Mouse (Mus musculus) CH12.LX (cell line): ENCODE results near the gene Rpl3. TPM values are rescaled to one million over a fixed set of nuclear protein-coding genes. Genes with fewer than 3 reads are reported as not detected.

Experiments
- DNase-seq: peaks from one replicate; pipeline ENCODE4 v3.0.0-alpha.2; 2013; ENCODE audit errors: extremely low read depth
- H3K27ac ChIP-seq: 2 replicates; pipeline ENCODE4 v1.5.1; 2012; ENCODE audit warnings: low read depth, mild to moderate bottlenecking, control low read depth, moderate library complexity; ENCODE audit not compliant: insufficient read depth
- H3K27me3 ChIP-seq: replicated peaks from 2 replicates; pipeline ENCODE3; 2012; ENCODE audit warnings: inconsistent platforms
- H3K36me3 ChIP-seq, 2 experiments: replicated peaks in 1 of 2; 2 replicates each; pipeline versions ENCODE3 to v1.6.1; 2012; ENCODE audit warnings: inconsistent platforms in 1 of 2, low read length in 1 of 2, mild to moderate bottlenecking in 1 of 2, mixed read lengths in 1 of 2, moderate library complexity in 1 of 2; ENCODE audit not compliant: control insufficient read depth in 1 of 2, insufficient read depth in 1 of 2
- H3K4me1 ChIP-seq, 2 experiments: 2 replicates each; pipeline ENCODE4 v1.6.1; 2012; ENCODE audit warnings: inconsistent platforms in 1 of 2, moderate library complexity in 1 of 2; ENCODE audit not compliant: insufficient read depth in 2 of 2, control insufficient read depth in 1 of 2
- H3K4me2 ChIP-seq: 2 replicates; pipeline ENCODE4 v1.6.1; 2012; ENCODE audit warnings: low read depth, mild to moderate bottlenecking, control low read depth; ENCODE audit not compliant: poor library complexity, insufficient read depth, severe bottlenecking
- H3K4me3 ChIP-seq, 3 experiments: fragments of 150-350 bp in 1 of 3; sonication (generic) in 1 of 3; replicated peaks in 1 of 3; 2 replicates each; pipeline versions ENCODE3 to v1.5.1; 2011 to 2012; ENCODE audit warnings: low read depth in 2 of 3, low read length in 2 of 3, mild to moderate bottlenecking in 2 of 3, moderate library complexity in 2 of 3, control low read depth in 1 of 3, improper control_type of control experiment in 1 of 3, inconsistent platforms in 1 of 3, mixed read lengths in 1 of 3; ENCODE audit not compliant: poor library complexity in 1 of 3
- H3K79me2 ChIP-seq: replicated peaks from 2 replicates; pipeline ENCODE4 v1.6.1; 2012; ENCODE audit warnings: mild to moderate bottlenecking, moderate library complexity; ENCODE audit not compliant: control insufficient read depth, poor library complexity, insufficient read depth, severe bottlenecking; ENCODE audit errors: extremely low read depth
- H3K9ac ChIP-seq: 2 replicates; pipeline ENCODE4 v1.6.1; 2012; ENCODE audit warnings: low read depth, mild to moderate bottlenecking, control low read depth, moderate library complexity; ENCODE audit not compliant: insufficient read depth
- H3K9me3 ChIP-seq: replicated peaks from 2 replicates; pipeline ENCODE3; 2012; ENCODE audit warnings: low read length, inconsistent platforms, mixed read lengths
- CHD2 ChIP-seq: IDR thresholded peaks from 2 replicates; pipeline ENCODE4 v1.6.1; 2011; ENCODE audit warnings: low read length, improper control_type of control experiment
- CTCF ChIP-seq, 2 experiments: IDR thresholded peaks in 1 of 2; conservative IDR thresholded peaks in 1 of 2; 2 replicates each; pipeline ENCODE4 v1.5.1; 2011 to 2012; ENCODE audit warnings: low read depth in 2 of 2, low read length in 2 of 2, improper control_type of control experiment in 1 of 2, inconsistent platforms in 1 of 2, mild to moderate bottlenecking in 1 of 2, moderate library complexity in 1 of 2
- ETS1 ChIP-seq: conservative IDR thresholded peaks from 2 replicates; pipeline ENCODE4 v1.6.1; 2012; ENCODE audit warnings: low read depth, mild to moderate bottlenecking, inconsistent platforms, low read length, improper control_type of control experiment, moderate library complexity
- GABPA ChIP-seq: IDR thresholded peaks from 2 replicates; pipeline ENCODE4 v1.6.1; 2012; ENCODE audit warnings: low read depth, low read length, improper control_type of control experiment, inconsistent platforms; ENCODE audit not compliant: insufficient replicate concordance
- HCFC1 ChIP-seq: IDR thresholded peaks from 2 replicates; pipeline ENCODE4 v1.6.1; 2012; ENCODE audit warnings: low read depth, mild to moderate bottlenecking, inconsistent platforms, low read length, improper control_type of control experiment
- IRF4 ChIP-seq: IDR thresholded peaks from 2 replicates; pipeline ENCODE4 v1.6.1; 2014; ENCODE audit warnings: low read depth, mild to moderate bottlenecking, inconsistent platforms, low read length, improper control_type of control experiment
- JUND ChIP-seq: conservative IDR thresholded peaks from 2 replicates; pipeline ENCODE4 v1.6.1; 2011; ENCODE audit warnings: low read depth, low read length, improper control_type of control experiment
- KAT2A ChIP-seq: IDR thresholded peaks from 2 replicates; pipeline ENCODE4 v1.6.1; 2012; ENCODE audit warnings: low read length, improper control_type of control experiment, inconsistent platforms; ENCODE audit not compliant: insufficient replicate concordance
- MAFK ChIP-seq: IDR thresholded peaks from 2 replicates; pipeline ENCODE4 v1.6.1; 2011; ENCODE audit warnings: low read length, improper control_type of control experiment; ENCODE audit not compliant: insufficient replicate concordance
- MAX ChIP-seq: IDR thresholded peaks from 2 replicates; pipeline ENCODE4 v1.6.1; 2011; ENCODE audit warnings: low read length, improper control_type of control experiment
- MXI1 ChIP-seq: IDR thresholded peaks from 2 replicates; pipeline ENCODE4 v1.6.1; 2011; ENCODE audit warnings: mild to moderate bottlenecking, low read depth, low read length, improper control_type of control experiment
- MYC ChIP-seq: IDR thresholded peaks from 2 replicates; pipeline ENCODE4 v1.6.1; 2011; ENCODE audit warnings: low read depth, mild to moderate bottlenecking, improper control_type of control experiment, low read length
- NELFE ChIP-seq: IDR thresholded peaks from 2 replicates; pipeline ENCODE4 v1.6.1; 2011; ENCODE audit warnings: low read depth, low read length, improper control_type of control experiment
- NRF1 ChIP-seq: IDR thresholded peaks from 2 replicates; pipeline ENCODE4 v1.6.1; 2014; ENCODE audit warnings: low read depth, mild to moderate bottlenecking, inconsistent platforms, low read length, improper control_type of control experiment, moderate library complexity
- PAX5 ChIP-seq: IDR thresholded peaks from 2 replicates; pipeline ENCODE4 v1.6.1; 2012; ENCODE audit warnings: low read length, inconsistent platforms, mixed read lengths
- POLR2A ChIP-seq: IDR thresholded peaks from 2 replicates; pipeline ENCODE4 v1.6.1; 2011; ENCODE audit warnings: low read depth, mild to moderate bottlenecking, improper control_type of control experiment, low read length
- POLR2AphosphoS2 ChIP-seq: IDR thresholded peaks from 2 replicates; pipeline ENCODE4 v1.6.1; 2011; ENCODE audit warnings: low read depth, low read length, improper control_type of control experiment
- RCOR1 ChIP-seq: conservative IDR thresholded peaks from 2 replicates; pipeline ENCODE4 v1.6.1; 2012; ENCODE audit warnings: low read depth, mild to moderate bottlenecking, inconsistent platforms, low read length, improper control_type of control experiment
- SIN3A ChIP-seq: IDR thresholded peaks from 2 replicates; pipeline ENCODE4 v1.6.1; 2012; ENCODE audit warnings: low read length, improper control_type of control experiment, inconsistent platforms
- SMC3 ChIP-seq: IDR thresholded peaks from 2 replicates; pipeline ENCODE4 v1.6.1; 2011; ENCODE audit warnings: low read depth, low read length, improper control_type of control experiment
- TBP ChIP-seq: conservative IDR thresholded peaks from 2 replicates; pipeline ENCODE4 v1.6.1; 2011; ENCODE audit warnings: low read depth, low read length, improper control_type of control experiment
- UBTF ChIP-seq: IDR thresholded peaks from 2 replicates; pipeline ENCODE4 v1.6.1; 2012; ENCODE audit warnings: low read depth, mild to moderate bottlenecking, inconsistent platforms, low read length, improper control_type of control experiment, moderate library complexity
- USF1 ChIP-seq: IDR thresholded peaks from 2 replicates; pipeline ENCODE4 v1.6.1; 2014; ENCODE audit warnings: low read depth, mild to moderate bottlenecking, inconsistent platforms, low read length, improper control_type of control experiment
- USF2 ChIP-seq: conservative IDR thresholded peaks from 2 replicates; pipeline ENCODE4 v1.6.1; 2011; ENCODE audit warnings: low read depth, low read length, improper control_type of control experiment
- ZC3H11A ChIP-seq: IDR thresholded peaks from 2 replicates; pipeline ENCODE4 v1.6.1; 2012; ENCODE audit warnings: low read depth, mild to moderate bottlenecking, inconsistent platforms, low read length, improper control_type of control experiment
- ZKSCAN1 ChIP-seq: IDR thresholded peaks from 2 replicates; pipeline ENCODE4 v1.6.1; 2012; ENCODE audit warnings: low read depth, inconsistent platforms, low read length, improper control_type of control experiment, borderline replicate concordance
- dilution Hi-C: fragments of 300-500 bp; cut with MboI; formaldehyde crosslinking; loops from 2 replicates; pipeline ENCODE4 v1.14.3; 2020; ENCODE audit warnings: low sequenced_read_pairs; ENCODE audit not compliant: extremely low pct_unique_long_range_greater_than_20kb, extremely low pct_ligation_motif_present
- in situ Hi-C: fragments of 300-500 bp; cut with MboI; formaldehyde crosslinking; loops from 3 replicates; pipeline ENCODE4 v1.14.3; 2019; ENCODE audit warnings: low sequenced_read_pairs, low pct_ligation_motif_present, low pct_unique_long_range_greater_than_20kb, mixed read lengths
- polyA plus RNA-seq: library from polyadenylated mRNA; unstranded; fragments of >175 nt; gene quantifications from 2 replicates; pipeline ENCODE4 v1.2.1, GENCODE M21; 2012; ENCODE audit warnings: low read depth; ENCODE audit not compliant: insufficient read length
- total RNA-seq, 2 experiments: library from RNA; depleted of rRNA; stranded (reverse); fragments of 300-350 nt in 1 of 2; fragments of >200 nt in 1 of 2; gene quantifications; 2 replicates each; pipeline ENCODE4 v1.2.3; 2012 to 2014

Rpl3 gene
- total and polyA plus RNA-seq, 3 experiments, result 2,198 to 3,819 (median 2,592) TPM

GRCm38 (mm10) chr15:80130689-80131088 is 39.0 kb upstream of the Rpl3 start:
- TF ChIP-seq CTCF (conservative IDR thresholded peaks at IDR 0.05 in 1 of 2, IDR thresholded peaks at IDR 0.05 in 1 of 2; ENCODE audit: low read depth in 2 of 2, low read length in 2 of 2), result no peak
- TF ChIP-seq NELFE, result no peak
- no peak for TF ChIP-seq ZC3H11A
- no peak for TF ChIP-seq JUND
- no peak for TF ChIP-seq HCFC1
- TF ChIP-seq ETS1, result no peak
- no peak for TF ChIP-seq NRF1
- TF ChIP-seq MAX, result no peak
- TF ChIP-seq UBTF, result no peak
- no peak for TF ChIP-seq POLR2AphosphoS2
- no peak for TF ChIP-seq SIN3A
- no peak for TF ChIP-seq MYC
- no peak for TF ChIP-seq SMC3
- no peak for TF ChIP-seq RCOR1
- TF ChIP-seq GABPA, result no peak
- TF ChIP-seq USF2, result no peak
- no peak for TF ChIP-seq MAFK
- TF ChIP-seq, all 38 proteins: peak for 0
- no peaks in the 10 kb centered on the region for H3K9me3 ChIP-seq
- H3K4me2 ChIP-seq, result no peak overlapping the region
- in situ Hi-C loops (no loop called here), dilution Hi-C loops (no loop called here)
- peaks cover 0 to 2% of the 10 kb centered on the region in 2 experiments for H3K36me3 ChIP-seq
- H3K4me3 ChIP-seq, result no peak overlapping the region
- no peak overlapping the region for H3K27ac ChIP-seq
- H3K27me3 ChIP-seq, result no peaks in the 10 kb centered on the region
- H3K4me1 ChIP-seq, result peaks cover 6 to 20% of the 10 kb centered on the region in 2 experiments
- peaks cover 15% of the 10 kb centered on the region; the same call in 1 of the 2 replicates for H3K79me2 ChIP-seq
- no peak for DNase-seq
- H3K9ac ChIP-seq, result no peak overlapping the region

- H3K79me2 ChIP-seq, result peaks cover 13% of the 10 kb centered on the region; the same call in 1 of the 2 replicates
- TF ChIP-seq ZKSCAN1 (no peak), USF1 (no peak), CTCF (conservative IDR thresholded peaks at IDR 0.05 in 1 of 2, IDR thresholded peaks at IDR 0.05 in 1 of 2; ENCODE audit: low read depth in 2 of 2, low read length in 2 of 2) (no peak), HCFC1 (no peak), PAX5 (no peak), POLR2A (no peak), USF2 (no peak), ZC3H11A (no peak), GABPA (no peak), MXI1 (no peak), IRF4 (no peak), UBTF (no peak), CHD2 (no peak), MAX (no peak), ETS1 (no peak), KAT2A (no peak), TBP (no peak)
- no peak overlapping the region for H3K4me3 ChIP-seq
- no peak overlapping the region for H3K9ac ChIP-seq
- H3K9me3 ChIP-seq, result no peaks in the 10 kb centered on the region
- no peaks in the 10 kb centered on the region for H3K27me3 ChIP-seq
- dilution Hi-C loops (no loop called here), in situ Hi-C loops (no loop called here)
- no peak overlapping the region for H3K27ac ChIP-seq
- H3K4me2 ChIP-seq, result no peak overlapping the region
- H3K4me1 ChIP-seq, result peaks cover 6 to 13% of the 10 kb centered on the region in 2 experiments
- DNase-seq, result no peak
- no peaks in the 10 kb centered on the region for H3K36me3 ChIP-seq
These were observed 38.3 kb upstream of the Rpl3 start for GRCm38 (mm10) chr15:80129982-80130381.
